Mouse (Mus musculus) thymus, adult 2 months (tissue): ENCODE results near the gene Bbof1. TPM values are rescaled to one million over a fixed set of nuclear protein-coding genes. Genes with fewer than 3 reads are reported as not detected.

Experiments
- DNase-seq: peaks from one replicate; pipeline ENCODE4 v3.0.0; 2021
- H3K27ac ChIP-seq: fragments of 200-500 bp; 2 replicates; pipeline ENCODE4 v1.5.1; 2012; ENCODE audit warnings: low read length, control low read depth; ENCODE audit not compliant: control insufficient read depth, insufficient read depth
- H3K27me3 ChIP-seq: fragments of 200-500 bp; 2 replicates; pipeline ENCODE4 v1.6.1; 2012; ENCODE audit warnings: mild to moderate bottlenecking, low read length, moderate library complexity, mixed read lengths; ENCODE audit not compliant: control insufficient read depth, insufficient read depth
- H3K36me3 ChIP-seq: fragments of 200-500 bp; 2 replicates; pipeline ENCODE4 v1.6.1; 2012; ENCODE audit warnings: mild to moderate bottlenecking, low read length, moderate library complexity; ENCODE audit not compliant: control insufficient read depth, insufficient read depth
- H3K4me1 ChIP-seq: fragments of 200-500 bp; replicated peaks from 2 replicates; pipeline ENCODE4 v1.6.1; 2012; ENCODE audit warnings: low read length; ENCODE audit not compliant: control insufficient read depth, insufficient read depth
- H3K4me3 ChIP-seq: fragments of 200-500 bp; 2 replicates; pipeline ENCODE4 v1.5.1; 2012; ENCODE audit warnings: mild to moderate bottlenecking, low read length, control low read depth, moderate library complexity; ENCODE audit not compliant: control insufficient read depth, insufficient read depth
- CTCF ChIP-seq: fragments of 200-500 bp; IDR thresholded peaks from 2 replicates; pipeline ENCODE4 v1.5.1; 2012; ENCODE audit warnings: mild to moderate bottlenecking, control low read depth, low read length, moderate library complexity, borderline replicate concordance; ENCODE audit not compliant: control insufficient read depth, poor library complexity, insufficient read depth; ENCODE audit errors: extremely low read depth
- POLR2A ChIP-seq: fragments of 200-500 bp; IDR thresholded peaks from 2 replicates; pipeline ENCODE4 v1.6.1; 2012; ENCODE audit warnings: mild to moderate bottlenecking, low read length, control low read depth, moderate library complexity; ENCODE audit not compliant: control insufficient read depth, poor library complexity, insufficient read depth; ENCODE audit errors: extremely low read depth
- WGBS: fragments of 180-500 bp; shearing (Covaris S2); methylation state at CpG from one replicate; pipeline ENCODE4 v1.1.7; 2018; 5-methylcytosine and 5-hydroxymethylcytosine counted together
- polyA plus RNA-seq: library from polyadenylated mRNA; depleted of rRNA; stranded (reverse); fragments of >200 nt; gene quantifications from 2 replicates; pipeline ENCODE4 v1.2.3, GENCODE M21; 2012

Gene Bbof1
- polyA plus RNA-seq, 1 experiment = 0.73 TPM

GRCm38 (mm10) chr12:84398629-84399028 is 10.2 kb upstream of the Bbof1 start:
- H3K4me3 ChIP-seq = no peak overlapping the region
- H3K27ac ChIP-seq = no peak overlapping the region
- TF ChIP-seq POLR2A (no peak), CTCF (no peak)
- DNase-seq = no peak
- 94% methylated on average over 5 of the region's 5 CpGs for WGBS
- peaks cover 31% of the 10 kb centered on the region for H3K36me3 ChIP-seq
- H3K27me3 ChIP-seq = no peaks in the 10 kb centered on the region
- no peaks in the 10 kb centered on the region for H3K4me1 ChIP-seq

- peaks cover 26% of the 10 kb centered on the region for H3K36me3 ChIP-seq
- TF ChIP-seq CTCF = no peak
- TF ChIP-seq POLR2A = no peak
- 96% methylated on average over 9 of the region's 9 CpGs for WGBS
- H3K27ac ChIP-seq = no peak overlapping the region
- H3K27me3 ChIP-seq = no peaks in the 10 kb centered on the region
- DNase-seq = no peak
- no peak overlapping the region for H3K4me3 ChIP-seq
- H3K4me1 ChIP-seq = no peaks in the 10 kb centered on the region
Measured at GRCm38 (mm10) chr12:84399135-84399534, 9.7 kb upstream of the Bbof1 start.

GRCm38 (mm10) chr12:84399663-84400062 is 9.2 kb upstream of the Bbof1 start:
- Histone ChIP-seq H3K4me3 (no peak overlapping the region), H3K27me3 (no peaks in the 10 kb centered on the region), H3K27ac (no peak overlapping the region), H3K4me1 (no peaks in the 10 kb centered on the region), H3K36me3 (peaks cover 22% of the 10 kb centered on the region)
- 96% methylated on average over 9 of the region's 9 CpGs for WGBS
- no peak for TF ChIP-seq CTCF
- TF ChIP-seq POLR2A = no peak
- DNase-seq = no peak

GRCm38 (mm10) chr12:84400068-84400467 is 8.8 kb upstream of the Bbof1 start:
- no peak for DNase-seq
- TF ChIP-seq CTCF (no peak), POLR2A (no peak)
- Histone ChIP-seq H3K27me3 (no peaks in the 10 kb centered on the region), H3K36me3 (peaks cover 22% of the 10 kb centered on the region), H3K27ac (no peak overlapping the region), H3K4me3 (no peak overlapping the region), H3K4me1 (no peaks in the 10 kb centered on the region)
- WGBS = 97% methylated on average over 3 of the region's 3 CpGs

GRCm38 (mm10) chr12:84400653-84401052 is 8.2 kb upstream of the Bbof1 start:
- WGBS = 95% methylated on average over 3 of the region's 3 CpGs
- Histone ChIP-seq H3K27me3 (no peaks in the 10 kb centered on the region), H3K4me1 (no peaks in the 10 kb centered on the region), H3K27ac (no peak overlapping the region), H3K36me3 (peaks cover 17% of the 10 kb centered on the region), H3K4me3 (no peak overlapping the region)
- no peak for DNase-seq
- no peak for TF ChIP-seq POLR2A
- TF ChIP-seq CTCF = no peak

GRCm38 (mm10) chr12:84402923-84403322 is 5.9 kb upstream of the Bbof1 start:
- TF ChIP-seq POLR2A (no peak), CTCF (no peak)
- no peaks in the 10 kb centered on the region for H3K27me3 ChIP-seq
- no peak for DNase-seq
- H3K27ac ChIP-seq = no peak overlapping the region
- 95% methylated on average over 9 of the region's 9 CpGs for WGBS
- H3K4me3 ChIP-seq = no peak overlapping the region
- H3K4me1 ChIP-seq = peaks cover 6% of the 10 kb centered on the region
- H3K36me3 ChIP-seq = peaks cover 10% of the 10 kb centered on the region; the same call in 1 of the 2 replicates

- no peaks in the 10 kb centered on the region for H3K27me3 ChIP-seq
- H3K36me3 ChIP-seq = peaks cover 10% of the 10 kb centered on the region; the same call in 1 of the 2 replicates
- no peak overlapping the region for H3K4me3 ChIP-seq
- TF ChIP-seq CTCF (no peak), POLR2A (no peak)
- no peak for DNase-seq
- peaks cover 9% of the 10 kb centered on the region for H3K4me1 ChIP-seq
- WGBS = 98% methylated on average over 6 of the region's 6 CpGs
- H3K27ac ChIP-seq = no peak overlapping the region
Measured at GRCm38 (mm10) chr12:84404541-84404940, 4.3 kb upstream of the Bbof1 start.
